Mouse (Mus musculus): ENCODE data around the gene Lrig2. TPM values are rescaled to one million over a fixed set of nuclear protein-coding genes. Genes with fewer than 3 reads are reported as not detected.

The Lrig2 gene
- polyA plus RNA-seq, 1 experiment, result 2.7 TPM

DNA sequence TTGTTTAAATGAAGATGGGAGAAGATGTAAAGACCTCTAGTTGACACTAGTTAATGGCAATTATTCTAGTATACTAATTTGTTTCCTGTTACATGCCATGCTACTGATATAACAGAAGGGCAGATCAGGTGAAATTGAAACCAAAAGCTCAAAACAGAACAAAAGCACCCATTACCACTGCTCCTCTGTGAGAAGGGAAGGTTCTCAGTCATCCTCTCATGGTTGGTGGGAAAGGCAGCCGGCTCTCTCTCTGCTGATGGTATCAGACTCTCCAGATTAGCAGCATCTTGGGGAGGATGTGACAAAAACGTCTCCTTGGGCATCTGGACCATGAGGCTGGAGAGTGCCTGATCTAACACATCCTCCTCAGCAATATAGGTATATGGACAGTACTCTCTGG, 50.5 kb downstream of the Lrig2 start:
- no peak overlapping the region for H3ac ChIP-seq (ENCODE audit: control insufficient read depth, insufficient read length, low read depth)
- no peak for TF ChIP-seq USF1 (IDR thresholded peaks at IDR 0.05; ENCODE audit: low read depth)
- TF ChIP-seq MYOD1 (IDR thresholded peaks at IDR 0.05; ENCODE audit: control insufficient read depth, insufficient read length, low read depth), result no peak
- TF ChIP-seq MYOG (IDR thresholded peaks at IDR 0.05; ENCODE audit: control insufficient read depth, extremely low read depth, insufficient read length), result no peak
- TF ChIP-seq MAX (IDR thresholded peaks at IDR 0.05), result no peak
- no peak for TF ChIP-seq CEBPB (IDR thresholded peaks at IDR 0.05; ENCODE audit: low read depth)
- TF ChIP-seq CTCF (IDR thresholded peaks at IDR 0.05; ENCODE audit: control insufficient read depth, insufficient read depth, insufficient read length), result no peak
- no peak for TF ChIP-seq FOSL1 (IDR thresholded peaks at IDR 0.05; ENCODE audit: insufficient read depth, low read length, poor library complexity, severe bottlenecking)
- no peaks in the 10 kb centered on the region for H3K27me3 ChIP-seq (ENCODE audit: control insufficient read depth, insufficient read depth, insufficient read length)
- H3K79me2 ChIP-seq (ENCODE audit: control insufficient read depth, insufficient read depth), result no peaks in the 10 kb centered on the region
- no peak overlapping the region for H3K4me3 ChIP-seq (ENCODE audit: insufficient read depth, poor library complexity, severe bottlenecking)
- no peaks in the 10 kb centered on the region for H3K79me3 ChIP-seq (ENCODE audit: low read depth)
- peaks cover 59% of the 10 kb centered on the region for H3K36me3 ChIP-seq (ENCODE audit: control insufficient read depth, insufficient read depth)

DNA sequence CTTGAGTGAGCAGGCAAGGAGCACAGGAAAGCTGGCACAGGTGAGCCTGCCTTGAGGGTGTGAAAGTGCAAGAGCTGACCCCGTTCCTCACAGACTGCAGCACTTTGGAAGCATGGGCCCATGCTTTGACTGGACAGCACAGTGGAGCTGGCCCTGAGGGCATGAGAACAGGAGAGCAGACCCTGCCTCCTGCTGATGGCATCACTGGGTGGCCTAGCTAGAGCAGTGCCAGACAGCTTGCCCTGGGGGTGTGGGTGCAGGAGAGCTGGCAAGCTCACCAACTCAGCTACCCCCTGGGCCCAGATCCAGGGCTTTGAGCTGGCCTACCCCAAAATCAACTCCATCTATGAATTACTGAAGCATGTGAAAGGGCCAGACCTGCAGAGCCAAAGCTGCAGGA, 53.1 kb downstream of the Lrig2 start:
- peaks cover 59% of the 10 kb centered on the region for H3K36me3 ChIP-seq (ENCODE audit: control insufficient read depth, insufficient read depth)
- no peaks in the 10 kb centered on the region for H3K79me2 ChIP-seq (ENCODE audit: control insufficient read depth, insufficient read depth)
- no peak overlapping the region for H3K4me3 ChIP-seq (ENCODE audit: insufficient read depth, poor library complexity, severe bottlenecking)
- H3K79me3 ChIP-seq (ENCODE audit: low read depth), result no peaks in the 10 kb centered on the region
- no peak overlapping the region for H3ac ChIP-seq (ENCODE audit: control insufficient read depth, insufficient read length, low read depth)
- TF ChIP-seq CEBPB (IDR thresholded peaks at IDR 0.05; ENCODE audit: low read depth), result no peak
- no peak for TF ChIP-seq MYOG (IDR thresholded peaks at IDR 0.05; ENCODE audit: control insufficient read depth, extremely low read depth, insufficient read length)
- no peaks in the 10 kb centered on the region for H3K27me3 ChIP-seq (ENCODE audit: control insufficient read depth, insufficient read depth, insufficient read length)

- no peaks in the 10 kb centered on the region for H3K79me2 ChIP-seq (ENCODE audit: control insufficient read depth, insufficient read depth)
- no peak overlapping the region for H3K4me3 ChIP-seq (ENCODE audit: insufficient read depth, poor library complexity, severe bottlenecking)
- H3K79me3 ChIP-seq (ENCODE audit: low read depth), result no peaks in the 10 kb centered on the region
- H3K36me3 ChIP-seq (ENCODE audit: control insufficient read depth, insufficient read depth), result peaks cover 35% of the 10 kb centered on the region
- no peak overlapping the region for H3ac ChIP-seq (ENCODE audit: control insufficient read depth, insufficient read length, low read depth)
- H3K27me3 ChIP-seq (ENCODE audit: control insufficient read depth, insufficient read depth, insufficient read length), result no peaks in the 10 kb centered on the region
- TF ChIP-seq MYOG (IDR thresholded peaks at IDR 0.05; ENCODE audit: control insufficient read depth, extremely low read depth, insufficient read length), result no peak
- no peak for TF ChIP-seq CTCF (IDR thresholded peaks at IDR 0.05; ENCODE audit: control insufficient read depth, insufficient read depth, insufficient read length)
- TF ChIP-seq MYOD1 (IDR thresholded peaks at IDR 0.05; ENCODE audit: control insufficient read depth, insufficient read length, low read depth), result no peak
- TF ChIP-seq FOSL1 (IDR thresholded peaks at IDR 0.05; ENCODE audit: insufficient read depth, low read length, poor library complexity, severe bottlenecking), result no peak
- TF ChIP-seq USF1 (IDR thresholded peaks at IDR 0.05; ENCODE audit: low read depth), result no peak
- TF ChIP-seq MAX (IDR thresholded peaks at IDR 0.05), result no peak
- TF ChIP-seq CEBPB (IDR thresholded peaks at IDR 0.05; ENCODE audit: low read depth), result no peak
Observed at GRCm38 (mm10) chr3:104455506-104456275, 56.0 kb downstream of the Lrig2 start.

GRCm38 (mm10) chr3:104447240-104447639, 64.5 kb downstream of the Lrig2 start:
- H3K79me3 ChIP-seq (ENCODE audit: low read depth), result no peaks in the 10 kb centered on the region
- H3K79me2 ChIP-seq (ENCODE audit: control insufficient read depth, insufficient read depth), result no peaks in the 10 kb centered on the region
- no peak for TF ChIP-seq CEBPB (IDR thresholded peaks at IDR 0.05; ENCODE audit: low read depth)

GRCm38 (mm10) chr3:104446689-104447088, 65.0 kb downstream of the Lrig2 start:
- H3K27me3 ChIP-seq (ENCODE audit: control insufficient read depth, insufficient read depth, insufficient read length), result no peaks in the 10 kb centered on the region
- TF ChIP-seq USF1 (IDR thresholded peaks at IDR 0.05; ENCODE audit: low read depth) (no peak), MAX (IDR thresholded peaks at IDR 0.05) (no peak), CTCF (IDR thresholded peaks at IDR 0.05; ENCODE audit: control insufficient read depth, insufficient read depth, insufficient read length) (no peak), CEBPB (IDR thresholded peaks at IDR 0.05; ENCODE audit: low read depth) (no peak), MYOG (IDR thresholded peaks at IDR 0.05; ENCODE audit: control insufficient read depth, extremely low read depth, insufficient read length) (no peak), FOSL1 (IDR thresholded peaks at IDR 0.05; ENCODE audit: insufficient read depth, low read length, poor library complexity, severe bottlenecking) (no peak), MYOD1 (IDR thresholded peaks at IDR 0.05; ENCODE audit: control insufficient read depth, insufficient read length, low read depth) (no peak)
- no peaks in the 10 kb centered on the region for H3K36me3 ChIP-seq (ENCODE audit: control insufficient read depth, insufficient read depth)
- H3K79me2 ChIP-seq (ENCODE audit: control insufficient read depth, insufficient read depth), result no peaks in the 10 kb centered on the region
- no peaks in the 10 kb centered on the region for H3K79me3 ChIP-seq (ENCODE audit: low read depth)
- no peak overlapping the region for H3K4me3 ChIP-seq (ENCODE audit: insufficient read depth, poor library complexity, severe bottlenecking)
- H3ac ChIP-seq (ENCODE audit: control insufficient read depth, insufficient read length, low read depth), result no peak overlapping the region

More at GRCm38 (mm10) chr3:104447240-104447639, 64.5 kb downstream of the Lrig2 start:
- no peaks in the 10 kb centered on the region for H3K36me3 ChIP-seq (ENCODE audit: control insufficient read depth, insufficient read depth)
- H3ac ChIP-seq (ENCODE audit: control insufficient read depth, insufficient read length, low read depth), result no peak overlapping the region
- no peaks in the 10 kb centered on the region for H3K27me3 ChIP-seq (ENCODE audit: control insufficient read depth, insufficient read depth, insufficient read length)
- no peak overlapping the region for H3K4me3 ChIP-seq (ENCODE audit: insufficient read depth, poor library complexity, severe bottlenecking)

- no peak overlapping the region for H3ac ChIP-seq (ENCODE audit: control insufficient read depth, insufficient read length, low read depth)
- TF ChIP-seq FOSL1 (IDR thresholded peaks at IDR 0.05; ENCODE audit: insufficient read depth, low read length, poor library complexity, severe bottlenecking), result no peak
- no peak for TF ChIP-seq MAX (IDR thresholded peaks at IDR 0.05)
- TF ChIP-seq MYOG (IDR thresholded peaks at IDR 0.05; ENCODE audit: control insufficient read depth, extremely low read depth, insufficient read length), result no peak
- no peak for TF ChIP-seq CEBPB (IDR thresholded peaks at IDR 0.05; ENCODE audit: low read depth)
- no peak for TF ChIP-seq USF1 (IDR thresholded peaks at IDR 0.05; ENCODE audit: low read depth)
- TF ChIP-seq MYOD1 (IDR thresholded peaks at IDR 0.05; ENCODE audit: control insufficient read depth, insufficient read length, low read depth), result no peak
- TF ChIP-seq CTCF (IDR thresholded peaks at IDR 0.05; ENCODE audit: control insufficient read depth, insufficient read depth, insufficient read length), result no peak
- H3K79me2 ChIP-seq (ENCODE audit: control insufficient read depth, insufficient read depth), result no peaks in the 10 kb centered on the region
- H3K36me3 ChIP-seq (ENCODE audit: control insufficient read depth, insufficient read depth), result no peaks in the 10 kb centered on the region
- no peaks in the 10 kb centered on the region for H3K79me3 ChIP-seq (ENCODE audit: low read depth)
- no peak overlapping the region for H3K4me3 ChIP-seq (ENCODE audit: insufficient read depth, poor library complexity, severe bottlenecking)
- H3K27me3 ChIP-seq (ENCODE audit: control insufficient read depth, insufficient read depth, insufficient read length), result no peaks in the 10 kb centered on the region
Observed at GRCm38 (mm10) chr3:104445576-104445975, 66.1 kb downstream of the Lrig2 start.

Data from C2C12 (cell line).